Mouse (Mus musculus) forelimb bud, embryonic 11.5 days (tissue): Measurements from ENCODE around the gene Park7.
"Not testable (repeated sequence)": the region's sequence is repeated elsewhere in the genome, so short reads cannot be mapped to it uniquely, and the experiment has no call there.

Experiments used
- DNase-seq: peaks from one replicate; pipeline ENCODE4 v3.0.0-alpha.2; 2012; ENCODE audit warnings: low read depth, low spot score

Park7 gene

DNA sequence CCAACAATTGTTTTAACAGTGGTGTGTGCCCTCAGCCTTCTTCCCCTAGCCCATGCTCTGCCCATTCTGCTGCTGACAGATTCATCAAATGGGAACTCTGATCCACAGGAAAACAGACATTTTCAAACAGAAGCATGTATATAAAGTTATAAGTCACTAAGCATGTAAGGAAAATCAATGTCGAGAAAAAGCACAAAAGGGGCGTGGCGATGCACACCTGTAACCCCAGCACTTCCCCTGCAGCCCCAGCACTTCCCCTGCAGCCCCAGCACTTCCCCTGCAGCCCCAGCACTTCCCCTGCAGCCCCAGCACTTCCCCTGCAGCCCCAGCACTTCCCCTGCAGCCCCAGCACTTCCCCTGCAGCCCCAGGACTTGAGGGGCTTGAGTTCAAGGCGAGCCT, 39.8 kb downstream of the Park7 start:
- DNase-seq, result not testable (repeated sequence)

DNA sequence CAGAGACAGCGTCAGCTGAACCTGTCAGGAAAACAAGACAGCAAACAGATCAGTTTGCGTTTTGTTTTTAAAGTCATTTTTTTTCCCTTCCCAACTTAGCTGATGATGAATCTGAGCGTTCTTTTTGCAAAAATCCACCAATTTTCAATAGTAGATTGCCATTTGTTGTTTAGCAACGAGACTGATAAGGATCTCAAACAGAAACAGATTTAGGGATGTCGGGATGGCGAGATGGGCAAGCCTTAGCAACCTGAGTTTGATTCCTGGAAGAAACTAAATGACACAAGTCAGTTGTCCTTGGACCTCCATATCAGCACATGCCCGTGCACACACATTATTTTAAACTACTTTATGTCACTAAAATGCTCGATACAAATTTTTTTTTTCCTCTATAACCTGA, 41.6 kb downstream of the Park7 start:
- no peak for DNase-seq

DNA sequence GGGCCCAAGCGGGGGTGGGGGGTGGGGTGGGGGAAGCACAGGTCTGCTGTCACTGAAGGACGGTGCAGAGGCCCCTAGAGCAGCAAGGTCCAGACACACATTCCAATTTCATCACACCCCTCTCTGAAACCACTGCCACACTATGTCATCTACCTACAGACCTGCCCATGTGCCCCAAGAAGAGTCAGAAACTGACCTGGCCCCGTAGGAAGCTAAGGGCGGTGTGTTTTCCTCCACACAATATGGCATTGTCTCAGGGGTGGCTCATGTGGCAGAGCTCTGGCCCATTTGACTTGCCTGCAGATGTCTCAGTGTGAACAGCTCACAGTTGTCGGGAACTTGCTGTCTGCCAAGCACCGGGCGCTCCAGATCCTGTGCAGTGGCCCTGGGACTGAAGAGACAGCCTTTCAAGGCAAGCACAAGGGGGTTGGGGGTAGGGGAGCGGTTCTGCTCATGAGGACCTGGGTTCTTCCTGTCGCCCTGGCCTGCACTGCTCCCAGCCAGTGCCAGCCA, 42.0 kb downstream of the Park7 start:
- DNase-seq, result peak; percentile 35

DNA sequence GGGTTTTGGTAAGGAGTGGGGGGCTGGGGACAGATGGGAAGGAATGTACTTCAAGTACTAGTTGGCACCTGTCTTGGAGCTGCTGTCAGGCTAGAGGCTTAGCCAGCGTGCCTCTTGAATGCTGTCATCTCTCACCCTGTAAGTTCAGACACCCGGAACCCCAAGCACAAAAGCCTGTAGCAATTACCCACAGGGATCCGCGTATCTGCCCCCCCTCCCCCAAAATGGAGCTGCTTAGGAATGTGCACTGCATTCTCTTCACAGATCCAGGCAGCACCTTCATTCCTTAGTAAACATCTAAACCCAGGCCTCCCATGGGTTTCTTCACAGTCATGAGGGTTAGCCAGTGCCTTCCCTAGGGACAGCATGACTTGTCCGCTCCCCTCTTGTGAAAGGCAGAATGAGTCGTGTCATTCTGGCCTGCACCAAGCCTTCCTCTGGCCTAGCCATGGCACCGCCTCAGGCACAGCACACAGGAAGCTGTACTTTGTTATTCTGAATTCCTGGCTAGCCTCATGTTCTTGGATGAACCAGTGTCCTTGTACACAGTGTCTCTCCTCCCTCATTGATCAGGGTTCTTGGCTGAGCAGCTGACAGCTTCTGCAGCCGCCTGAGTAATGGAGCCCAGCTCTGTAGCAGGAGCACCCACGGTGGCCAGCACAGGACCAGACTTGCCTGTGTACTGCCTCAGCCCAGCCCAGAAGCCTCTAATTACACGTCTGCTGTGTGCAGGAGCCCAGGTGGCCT, 42.7 kb downstream of the Park7 start:
- DNase-seq, result peak; percentile 48

DNA sequence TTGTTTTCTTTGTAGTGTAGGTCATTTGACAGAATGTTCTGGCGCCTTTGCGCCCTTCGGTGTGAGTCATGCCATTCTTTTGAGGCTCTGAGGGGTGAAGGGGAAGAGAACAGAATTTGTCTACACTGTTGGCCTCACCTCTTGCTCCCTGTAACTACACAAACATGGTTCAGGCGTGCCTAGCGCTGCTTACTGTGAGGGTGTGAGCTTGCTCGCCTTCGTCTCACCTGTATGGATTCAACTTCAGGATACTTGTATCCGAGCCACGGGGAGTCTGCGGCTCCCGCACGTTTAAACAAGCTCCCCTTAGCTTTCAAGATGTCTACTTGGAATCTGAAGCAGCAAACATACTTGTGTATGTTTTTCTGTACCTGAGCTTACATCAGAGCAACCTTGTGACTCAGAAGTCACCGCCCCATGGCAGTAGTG, 43.3 kb downstream of the Park7 start:
- no peak for DNase-seq

DNA sequence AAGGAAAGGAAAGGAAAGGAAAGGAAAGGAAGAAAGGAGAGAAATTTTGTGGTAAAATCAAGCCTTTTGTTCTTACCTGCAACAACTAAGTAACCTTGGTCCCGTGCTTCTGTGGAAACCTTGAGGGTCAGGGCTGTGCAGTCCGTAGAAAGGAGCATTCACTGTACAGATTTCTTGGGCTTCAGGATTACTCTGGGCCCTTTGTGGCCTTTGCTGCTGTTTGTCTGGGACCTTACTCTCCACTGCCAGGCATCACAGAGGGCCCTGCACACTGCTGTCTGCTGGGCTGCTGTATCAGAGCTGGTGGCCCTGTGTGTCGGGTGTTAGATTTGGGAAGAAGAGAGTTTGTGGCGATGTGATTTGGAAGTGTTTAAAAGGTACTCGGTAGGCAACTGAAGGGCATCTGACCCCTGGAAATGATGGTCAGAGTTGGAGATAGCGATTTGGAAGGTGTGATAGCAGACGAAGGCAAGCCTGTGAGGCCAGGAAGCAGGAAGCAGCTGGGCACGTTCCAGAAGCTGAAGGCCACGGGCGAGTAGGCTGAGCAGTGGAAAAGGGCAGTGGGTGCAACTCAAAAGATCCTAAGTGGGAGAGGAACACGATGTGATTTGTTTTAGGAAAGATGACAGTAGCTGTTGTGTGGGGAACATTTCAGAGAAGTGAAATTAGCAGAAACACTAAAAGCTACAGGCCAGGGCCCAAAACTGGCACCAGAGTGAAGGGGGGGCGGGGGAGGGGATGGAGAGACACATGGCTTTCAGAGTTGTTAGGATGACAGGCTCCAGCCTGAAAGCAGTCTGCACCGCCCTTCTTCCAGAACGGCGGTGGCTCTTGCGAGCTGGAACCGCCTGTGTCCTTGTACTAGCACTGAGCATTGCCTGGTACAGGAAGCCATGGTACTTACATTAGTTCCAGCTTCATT, 44.7 kb downstream of the Park7 start:
- DNase-seq, result no peak

DNA sequence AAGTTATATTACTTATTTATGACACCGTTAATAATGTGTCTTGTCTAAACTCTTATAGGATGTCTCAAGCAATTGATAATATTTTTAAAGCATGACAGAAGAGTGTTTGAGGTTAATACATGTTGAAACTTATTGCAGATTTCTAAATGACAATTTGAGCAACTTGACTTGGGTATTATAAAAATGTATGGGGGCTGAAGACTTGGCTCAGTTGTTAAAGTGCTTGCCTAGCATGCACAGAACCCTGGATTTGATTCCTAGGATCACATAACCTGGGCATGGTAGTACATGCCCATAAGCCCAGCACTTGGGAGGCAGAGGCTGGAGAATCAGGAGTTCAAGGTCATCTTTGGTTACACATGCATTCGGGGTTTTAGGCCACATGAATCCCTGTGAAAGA, 45.4 kb downstream of the Park7 start:
- no peak for DNase-seq

DNA sequence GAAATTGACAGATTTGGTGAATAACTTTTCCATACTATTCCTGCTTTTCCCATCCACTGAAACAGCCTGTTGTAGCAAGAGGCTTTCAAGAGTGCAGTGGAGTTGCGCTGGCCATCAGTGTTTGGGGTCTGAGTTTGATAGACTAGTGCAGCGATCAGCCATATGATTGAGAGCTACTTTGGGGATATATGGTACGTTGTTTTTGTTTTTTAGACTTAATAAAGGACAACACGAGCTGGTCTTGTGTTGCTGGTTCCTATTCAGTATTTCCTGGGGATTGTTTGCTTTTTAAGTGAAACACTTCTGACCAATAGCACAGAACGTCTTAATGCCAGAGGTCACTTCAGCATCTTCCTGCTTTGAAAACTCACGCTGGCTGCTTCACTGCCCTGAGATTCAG, 46.1 kb downstream of the Park7 start:
- DNase-seq, result no peak

DNA sequence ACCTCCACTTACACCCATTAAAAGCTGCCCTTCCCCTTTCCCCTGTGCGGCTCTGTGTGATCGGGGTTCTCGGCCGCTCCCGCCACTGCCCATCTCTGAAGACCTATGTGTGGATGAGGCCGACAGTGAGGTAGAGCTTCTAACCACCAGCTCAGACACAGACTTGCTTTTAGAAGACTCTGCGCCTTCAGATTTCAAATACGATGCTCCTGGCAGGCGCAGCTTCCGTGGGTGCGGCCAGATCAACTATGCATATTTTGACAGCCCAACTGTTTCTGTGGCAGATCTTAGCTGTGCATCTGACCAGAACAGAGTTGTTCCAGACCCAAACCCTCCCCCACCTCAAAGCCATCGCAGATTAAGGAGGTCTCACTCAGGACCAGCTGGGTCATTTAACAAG, 47.7 kb downstream of the Park7 start:
- no peak for DNase-seq

DNA sequence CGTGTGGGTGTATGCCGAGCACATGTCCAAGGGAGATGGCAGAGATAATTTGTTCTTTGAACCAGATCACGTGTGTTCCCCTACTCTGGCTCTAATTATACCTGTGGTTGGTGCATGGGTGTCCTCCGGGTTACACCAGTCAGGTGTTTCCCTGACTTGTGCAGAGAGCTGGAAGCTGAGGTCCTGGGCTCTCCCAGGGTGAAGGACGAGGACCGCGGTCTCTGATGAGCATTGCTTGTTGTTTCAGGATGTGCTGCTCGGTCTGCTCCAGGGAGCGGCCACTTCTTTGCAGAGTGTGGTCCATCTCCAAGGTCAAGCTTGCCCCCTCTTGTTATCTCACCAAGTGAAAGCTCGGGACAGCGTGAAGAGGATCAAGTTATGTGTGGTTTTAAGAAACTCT, 48.2 kb downstream of the Park7 start:
- no peak for DNase-seq

DNA sequence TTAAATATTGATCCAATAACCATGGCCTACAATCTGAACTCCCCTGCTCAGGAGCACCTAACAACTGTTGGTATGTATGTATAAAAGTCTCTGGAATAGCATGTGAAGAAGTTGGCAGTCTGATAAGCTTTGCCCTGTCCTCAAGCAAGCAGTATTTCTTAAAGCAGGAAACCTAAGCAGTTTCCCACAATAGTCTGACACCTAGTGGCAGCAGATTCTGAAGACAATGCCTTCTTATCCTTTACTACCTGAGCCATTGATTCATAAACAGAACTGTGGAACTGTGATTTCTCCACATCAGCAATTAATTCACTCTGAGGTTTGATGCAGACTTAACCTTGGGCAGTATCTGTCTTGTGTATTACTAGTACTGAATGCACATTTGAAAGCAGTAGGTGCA, 48.9 kb downstream of the Park7 start:
- DNase-seq, result no peak

DNA sequence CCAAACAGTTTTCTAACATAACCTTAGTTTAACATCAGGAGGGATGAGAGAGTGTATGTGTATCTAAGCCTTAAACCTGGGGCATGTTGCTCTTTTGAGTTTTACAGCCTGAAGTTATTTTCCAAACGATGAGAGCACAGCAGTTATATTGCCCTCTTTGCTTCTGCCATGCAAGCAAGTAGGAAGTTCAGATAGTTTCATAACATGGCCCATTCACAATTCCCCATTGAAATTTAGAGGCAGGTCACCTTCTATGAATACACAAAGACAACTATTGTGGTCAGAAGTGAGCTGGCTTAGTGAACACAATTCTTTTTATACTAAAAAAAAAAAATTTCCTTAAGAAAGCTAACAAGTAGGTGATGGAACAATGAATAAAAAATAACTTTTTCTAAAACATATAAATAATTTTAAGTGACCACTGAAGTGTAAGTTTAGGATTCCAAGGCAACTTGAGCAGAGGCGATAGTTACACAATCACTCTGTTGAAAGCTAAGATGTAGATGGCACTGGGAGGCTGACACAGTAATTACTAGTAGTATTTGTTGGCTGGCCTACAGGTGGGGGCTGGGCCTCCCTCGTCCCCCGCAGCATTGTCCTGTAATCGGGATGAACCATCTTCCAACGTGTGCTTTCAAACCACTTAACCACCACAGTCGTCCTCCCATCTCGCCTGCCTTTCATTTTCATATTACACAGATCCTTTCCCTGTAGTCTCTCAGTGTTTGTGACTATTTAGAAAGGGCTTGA, 51.4 kb downstream of the Park7 start:
- no peak for DNase-seq

DNA sequence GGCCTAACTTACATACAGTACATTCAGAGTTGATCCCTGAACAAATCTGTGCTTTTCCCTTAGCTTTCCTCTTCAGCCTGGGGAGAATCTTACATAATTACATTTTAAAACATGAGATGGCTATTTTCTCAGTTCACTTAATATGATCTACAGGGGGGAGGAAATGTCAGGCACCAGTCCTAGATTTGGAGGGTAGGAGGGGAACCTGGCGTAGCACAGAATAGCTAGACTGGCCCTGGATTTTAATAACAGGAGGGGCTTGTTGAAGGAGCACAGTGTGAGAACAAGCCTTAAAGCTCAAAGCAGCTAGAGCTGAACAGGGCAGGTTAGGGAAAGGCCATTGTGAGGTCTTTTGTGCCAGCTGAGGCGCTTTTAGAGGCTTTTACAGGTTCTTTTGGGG, 53.1 kb downstream of the Park7 start:
- no peak for DNase-seq

DNA sequence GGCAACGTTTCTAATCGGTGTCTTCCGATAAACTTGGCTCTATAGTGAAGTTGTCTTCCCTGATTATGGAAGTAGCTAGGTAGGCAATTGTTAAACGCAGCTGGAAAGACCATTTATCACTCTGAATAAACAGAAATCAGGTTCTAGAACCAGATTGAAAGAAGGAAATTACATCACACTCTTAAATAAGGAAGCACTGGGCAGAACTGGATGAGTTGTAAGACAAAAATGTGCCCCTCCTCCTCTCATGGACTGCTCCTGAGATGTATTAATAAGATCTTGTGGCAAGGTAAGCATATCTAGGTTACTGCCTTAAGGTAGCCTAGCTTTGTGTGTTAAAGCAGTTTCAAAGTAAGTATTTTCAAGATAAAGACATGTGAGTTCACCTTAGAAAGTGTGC, 53.7 kb downstream of the Park7 start:
- DNase-seq, result no peak

DNA sequence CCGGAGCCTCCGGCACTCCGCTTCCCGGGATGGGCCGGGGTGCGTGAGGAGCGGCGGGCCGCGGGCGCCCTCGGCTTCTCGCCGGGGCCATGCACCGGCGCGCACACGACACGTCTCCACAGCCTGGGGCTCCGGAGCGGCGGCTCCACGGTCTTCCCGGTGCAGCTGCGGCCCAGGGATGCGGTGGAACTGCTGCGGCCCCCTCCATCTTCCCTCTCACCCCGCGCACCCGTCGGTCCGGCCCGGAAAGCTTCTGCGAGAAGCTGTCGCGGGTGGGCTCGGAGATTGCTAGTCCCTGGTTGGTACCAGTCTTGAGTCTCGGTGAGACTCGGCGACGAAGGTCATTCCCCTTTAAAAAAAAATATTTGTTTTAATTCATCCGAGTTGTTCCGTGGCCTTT, 58.9 kb downstream of the Park7 start:
- no peak for DNase-seq

DNA sequence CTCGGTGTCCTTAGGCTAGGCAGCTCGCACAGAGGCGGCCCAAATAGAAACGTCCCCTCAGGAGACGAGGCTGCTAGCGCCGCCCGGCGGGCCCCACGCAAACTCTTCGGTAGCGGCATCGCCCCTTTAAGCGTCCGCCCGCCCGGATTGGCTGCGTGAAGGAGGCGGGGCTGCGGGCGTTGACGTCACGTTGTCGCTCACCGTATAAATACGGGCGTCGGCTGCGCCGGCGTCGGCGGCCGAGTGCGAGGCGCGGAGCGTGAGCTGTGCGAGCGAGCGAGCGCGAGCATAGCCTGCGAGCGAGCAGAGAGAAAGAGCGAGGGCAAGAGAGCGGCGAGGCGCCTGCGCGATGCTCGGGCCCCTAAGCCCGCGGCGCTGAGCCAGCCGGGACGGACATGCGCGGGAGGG, 59.4 kb downstream of the Park7 start:
- peak; percentile 98 for DNase-seq

DNA sequence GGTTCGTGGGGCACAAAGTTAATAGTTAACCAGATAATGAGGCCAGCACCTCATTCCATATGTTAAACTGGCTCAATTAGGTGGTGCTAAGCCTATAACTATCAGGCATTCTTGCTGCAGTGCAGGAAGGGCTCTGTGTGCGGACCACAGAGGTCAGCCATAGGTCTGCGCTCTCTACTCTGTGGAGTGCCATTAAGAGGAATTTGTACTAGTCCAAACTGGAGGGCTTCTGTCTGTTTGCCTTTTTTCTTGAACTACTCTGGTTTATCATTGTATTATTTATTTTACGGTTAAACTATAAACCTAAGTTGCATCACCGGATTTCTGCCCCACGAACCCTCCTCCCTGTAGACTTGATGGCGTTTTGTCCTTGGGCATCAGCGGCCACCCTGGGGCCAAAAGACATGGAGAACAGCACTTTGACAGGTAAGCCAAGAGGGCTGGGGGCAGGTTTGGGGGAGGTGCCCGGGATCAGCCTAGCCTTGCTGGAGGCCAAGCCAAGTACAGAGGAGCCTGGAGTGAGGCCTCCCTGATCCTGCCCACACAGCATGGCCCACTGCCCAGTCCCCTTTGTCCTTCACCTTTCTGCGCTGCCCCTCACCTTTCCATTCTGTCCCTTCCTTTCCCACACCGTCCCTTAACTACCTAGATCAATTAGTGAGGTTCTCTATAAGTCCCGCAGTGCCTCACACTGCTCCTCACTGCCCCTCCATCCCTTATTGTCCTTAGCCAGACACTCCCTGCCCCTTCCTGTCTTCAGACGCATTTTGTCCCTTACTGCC, 60.4 kb downstream of the Park7 start, which contains the start of gene Errfi1:
Gene Errfi1 (plus strand): TSS at position 240 of the 782 bp plus-strand sequence.
- DNase-seq, result peak; percentile 42

DNA sequence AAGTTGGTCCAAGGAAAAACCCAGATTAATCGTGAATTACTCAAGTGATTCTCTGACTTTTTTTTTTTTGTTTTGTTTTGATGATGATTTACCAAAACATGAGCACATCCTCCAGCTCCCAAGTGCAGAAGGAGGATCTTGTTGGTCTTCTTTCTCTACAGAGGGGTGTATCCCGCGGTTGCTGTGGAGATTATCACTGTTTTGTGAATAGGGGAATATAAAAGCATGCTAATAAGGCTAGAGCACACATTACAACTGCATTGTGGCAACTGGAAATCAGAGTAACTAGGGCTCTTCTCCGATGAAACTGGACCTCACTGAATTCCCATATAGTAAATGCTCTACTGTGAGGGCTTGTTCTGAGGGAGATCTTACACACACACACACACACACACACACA, 61.8 kb downstream of the Park7 start:
- no peak for DNase-seq

DNA sequence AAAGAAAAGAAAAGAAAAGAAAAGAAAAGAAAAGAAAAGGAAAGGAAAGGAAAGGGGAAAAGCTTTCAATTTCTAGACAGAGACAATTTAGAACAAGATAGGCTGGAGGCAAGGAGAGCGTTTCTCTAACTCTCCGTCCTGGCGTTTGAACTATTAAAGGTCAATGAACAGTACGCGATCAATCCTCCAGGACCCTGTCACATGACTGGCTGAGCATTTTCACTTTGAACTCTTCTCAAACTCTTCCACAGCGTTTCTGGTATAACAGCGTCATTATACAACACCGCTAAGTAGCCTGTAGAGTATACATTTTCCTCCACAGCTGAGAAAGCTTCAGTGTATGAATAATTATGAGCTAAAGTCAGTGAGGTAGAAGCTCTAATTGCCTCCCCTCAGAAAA, 62.2 kb downstream of the Park7 start:
- DNase-seq, result no peak

DNA sequence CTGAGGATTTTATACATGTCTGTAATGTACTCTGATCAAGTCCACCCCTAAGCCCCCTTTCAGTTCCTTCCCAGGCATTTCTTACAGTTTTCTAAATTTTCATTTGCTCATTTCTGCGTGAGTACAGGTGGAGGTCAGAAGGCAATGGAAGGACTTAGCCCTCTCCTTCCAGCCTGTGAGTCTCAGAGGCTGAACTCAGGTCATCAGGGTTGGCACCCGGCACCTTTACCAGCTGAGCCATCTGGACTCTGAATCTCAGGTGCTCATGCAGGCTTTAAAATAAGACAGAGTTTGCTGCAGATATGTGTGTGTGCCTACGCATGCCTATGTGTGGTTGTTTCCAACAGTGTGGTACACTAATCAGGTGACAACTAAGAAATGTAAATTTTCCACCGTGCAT, 63.3 kb downstream of the Park7 start:
- no peak for DNase-seq

DNA sequence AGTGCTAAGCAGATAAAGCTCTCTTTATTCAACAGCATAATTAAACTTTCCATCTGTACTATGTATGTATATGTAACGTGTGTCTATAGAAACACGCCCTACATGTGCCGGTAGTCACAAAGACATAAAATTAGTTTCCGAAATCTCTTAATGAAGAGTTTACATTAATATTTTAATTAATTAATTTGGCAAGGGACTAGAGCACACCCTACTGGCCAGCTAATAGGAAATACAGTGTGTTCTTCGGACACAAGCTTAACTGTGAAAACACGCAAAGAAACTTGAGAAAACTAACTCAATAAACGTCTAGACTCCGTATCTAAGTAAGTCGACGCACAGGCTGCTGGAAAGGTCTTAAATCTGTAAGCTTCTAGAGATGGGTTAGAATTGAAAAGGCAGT, 64.3 kb downstream of the Park7 start:
- no peak for DNase-seq
